Mouse (Mus musculus) left cerebral cortex, adult 11 months (tissue): ENCODE measurements around the gene Sfxn4.
A peak's percentile ranks its signal among the peaks of the same experiment; 100 is the strongest.
"Not testable (repeated sequence)": the region's sequence is repeated elsewhere in the genome, so short reads cannot be mapped to it uniquely, and the experiment has no call there.

Experiments used
- DNase-seq: peaks from one replicate; pipeline ENCODE4 v3.0.0; 2022; ENCODE audit warnings: low spot score

Gene Sfxn4

GRCm38 (mm10) chr19:60860868-60861700 lies at the start of gene Sfxn4:
Gene Sfxn4, minus strand, starts transcription at chr19:60861479.
- peak; percentile 89 for DNase-seq

DNA sequence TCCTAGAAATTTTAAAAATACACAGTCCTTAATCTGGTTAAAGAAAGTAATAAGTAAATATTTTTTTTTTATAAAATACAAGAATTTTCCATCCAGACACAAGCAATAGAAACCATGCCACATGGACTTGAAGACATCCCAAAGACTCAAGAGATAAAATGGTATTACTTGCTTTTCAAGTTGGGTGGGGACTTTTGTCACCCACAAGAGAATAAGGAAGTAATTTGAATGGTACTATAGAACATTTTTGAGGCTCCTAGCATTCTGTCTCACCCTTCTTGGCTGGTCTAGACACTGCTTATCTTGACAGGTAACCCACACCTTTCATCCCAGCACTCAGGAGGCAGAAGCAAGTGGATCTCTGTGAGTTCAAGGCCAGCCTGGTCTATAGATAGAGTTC lies 49.0 kb upstream of the Sfxn4 start:
- DNase-seq, result no peak

DNA sequence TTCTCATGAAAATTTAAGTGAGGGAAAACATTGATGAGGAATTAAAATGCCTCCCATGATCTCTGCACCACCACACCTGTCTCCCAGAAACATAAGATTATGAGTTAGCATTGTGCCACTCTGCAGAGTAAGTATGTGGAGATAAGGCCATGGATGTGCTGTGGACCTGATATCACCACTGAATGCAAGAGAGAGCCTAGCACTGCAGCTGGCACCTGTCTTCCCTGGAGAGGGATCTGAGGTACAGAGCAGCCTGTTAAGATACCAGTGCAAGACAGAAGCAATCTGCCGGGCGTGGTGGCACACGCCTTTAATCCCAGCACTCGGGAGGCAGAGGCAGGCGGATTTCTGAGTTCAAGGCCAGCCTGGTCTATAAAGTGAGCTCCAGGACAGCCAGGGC lies 44.2 kb upstream of the Sfxn4 start:
- DNase-seq, result no peak

- DNase-seq, result no peak
Measured at GRCm38 (mm10) chr19:60903971-60904370, 42.7 kb upstream of the Sfxn4 start.

GRCm38 (mm10) chr19:60903139-60903538 lies 41.9 kb upstream of the Sfxn4 start:
- no peak for DNase-seq

DNA sequence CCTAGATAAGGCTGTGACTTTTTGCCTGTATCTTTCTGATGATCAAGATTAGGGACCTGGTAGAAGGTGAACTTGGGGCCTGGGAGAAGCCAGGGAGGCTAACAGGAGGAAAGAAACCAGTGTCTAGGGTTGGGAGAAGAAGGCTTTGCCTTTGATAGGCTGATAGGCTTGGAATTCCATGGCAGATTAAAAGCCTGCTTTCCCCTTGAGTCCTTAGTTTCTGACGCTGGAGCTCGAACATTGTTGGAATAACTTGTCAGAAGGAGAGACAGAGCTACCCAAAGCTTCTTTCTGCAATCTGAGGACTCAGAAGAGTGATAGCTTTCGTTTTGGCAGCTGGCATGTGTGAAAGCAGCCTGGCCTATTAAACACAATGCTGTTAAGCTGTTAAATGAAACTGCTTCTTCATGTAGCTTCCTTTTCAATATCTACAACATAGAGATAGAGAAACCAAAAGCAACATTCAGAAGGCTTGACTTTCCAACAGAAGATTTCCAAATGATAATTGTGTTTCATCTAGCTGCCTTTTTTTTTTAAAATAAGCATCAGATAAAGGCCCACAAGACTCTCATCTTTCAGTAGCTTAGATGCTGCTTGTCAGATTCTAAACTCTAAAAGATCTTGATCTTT lies 34.1 kb upstream of the Sfxn4 start:
- no peak for DNase-seq

- no peak for DNase-seq
Measured at GRCm38 (mm10) chr19:60891934-60892547, 30.8 kb upstream of the Sfxn4 start.

DNA sequence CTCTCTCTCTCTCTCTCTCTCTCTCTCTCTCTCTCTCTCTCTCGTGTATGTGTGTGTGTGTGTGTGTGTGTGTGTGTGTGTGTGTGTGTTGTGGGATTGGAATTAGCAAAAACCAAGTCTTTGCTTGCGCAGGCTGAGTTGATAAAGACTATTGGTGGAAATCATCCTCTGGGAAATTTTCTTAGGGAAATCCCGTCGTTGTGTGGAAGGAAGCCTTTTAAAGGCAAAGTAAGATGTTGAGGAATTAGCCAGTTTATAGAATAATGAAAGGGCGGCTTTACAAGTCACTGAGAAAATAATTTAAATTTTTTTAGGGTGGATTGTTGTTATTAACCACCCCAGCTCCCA lies 29.8 kb upstream of the Sfxn4 start:
- DNase-seq, result no peak

DNA sequence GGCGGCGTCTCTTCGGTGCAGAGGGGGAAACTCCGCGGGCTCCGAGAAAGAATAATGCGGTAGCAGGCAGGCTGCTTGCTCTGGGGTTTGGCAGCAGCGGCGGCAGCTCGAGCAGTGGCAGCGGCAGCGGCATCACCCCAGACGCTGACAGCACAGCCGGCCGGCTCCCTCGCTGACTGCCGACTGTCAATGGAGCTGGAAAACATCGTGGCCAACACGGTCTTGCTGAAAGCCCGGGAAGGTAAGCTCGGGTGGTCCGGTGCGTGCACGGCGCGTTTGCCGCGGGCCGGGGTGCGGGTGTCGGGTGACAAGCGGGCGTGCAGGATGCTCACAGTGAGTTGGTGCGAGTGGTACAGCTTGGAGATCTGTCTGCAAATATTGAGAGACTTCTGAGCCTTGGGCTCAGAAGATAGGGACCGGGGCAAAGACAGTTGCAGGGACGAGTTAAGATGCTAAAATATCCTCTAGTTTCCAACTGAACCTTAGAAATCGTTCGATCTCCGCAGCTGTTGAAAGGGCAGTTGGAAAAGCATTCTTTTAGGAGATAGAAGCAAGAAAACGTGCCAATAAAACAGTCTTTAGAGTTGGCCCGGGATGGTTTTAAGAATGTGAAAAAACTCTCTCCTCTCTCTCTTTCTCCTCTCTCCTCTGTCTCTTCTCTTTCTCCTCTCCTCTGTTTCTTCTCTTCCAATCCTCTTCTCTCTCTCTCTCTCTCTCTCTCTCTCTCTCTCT lies 29.3 kb upstream of the Sfxn4 start:
- DNase-seq, result peak; percentile 39

- DNase-seq, result peak; percentile 91
Measured at GRCm38 (mm10) chr19:60889714-60890315, 28.5 kb upstream of the Sfxn4 start, which contains the start of gene Grk5. Gene Grk5, plus strand, starts transcription at chr19:60889749.

GRCm38 (mm10) chr19:60889101-60889713 lies 27.9 kb upstream of the Sfxn4 start:
- peak; percentile 27 for DNase-seq

DNA sequence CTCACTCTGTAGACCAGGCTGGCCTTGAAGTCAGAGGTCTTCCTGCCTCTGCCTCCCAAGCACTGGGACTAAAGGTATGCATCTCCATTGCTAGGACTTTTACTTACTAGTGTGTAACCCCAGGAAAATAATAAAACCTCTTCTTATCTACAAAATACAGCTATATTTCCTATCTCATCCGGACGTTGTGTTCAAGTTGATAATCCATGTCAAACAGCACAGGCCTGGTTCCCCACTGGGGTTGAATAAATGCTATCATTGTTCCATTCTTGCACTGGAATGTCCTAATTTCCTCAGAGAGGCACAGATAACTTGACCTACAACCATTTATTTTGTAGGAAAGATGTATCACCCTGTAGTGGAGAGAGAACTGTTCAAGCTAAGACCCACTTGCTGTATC lies 26.4 kb upstream of the Sfxn4 start:
- DNase-seq, result no peak

GRCm38 (mm10) chr19:60883129-60883528 lies 21.9 kb upstream of the Sfxn4 start:
- DNase-seq, result peak; percentile 47

DNA sequence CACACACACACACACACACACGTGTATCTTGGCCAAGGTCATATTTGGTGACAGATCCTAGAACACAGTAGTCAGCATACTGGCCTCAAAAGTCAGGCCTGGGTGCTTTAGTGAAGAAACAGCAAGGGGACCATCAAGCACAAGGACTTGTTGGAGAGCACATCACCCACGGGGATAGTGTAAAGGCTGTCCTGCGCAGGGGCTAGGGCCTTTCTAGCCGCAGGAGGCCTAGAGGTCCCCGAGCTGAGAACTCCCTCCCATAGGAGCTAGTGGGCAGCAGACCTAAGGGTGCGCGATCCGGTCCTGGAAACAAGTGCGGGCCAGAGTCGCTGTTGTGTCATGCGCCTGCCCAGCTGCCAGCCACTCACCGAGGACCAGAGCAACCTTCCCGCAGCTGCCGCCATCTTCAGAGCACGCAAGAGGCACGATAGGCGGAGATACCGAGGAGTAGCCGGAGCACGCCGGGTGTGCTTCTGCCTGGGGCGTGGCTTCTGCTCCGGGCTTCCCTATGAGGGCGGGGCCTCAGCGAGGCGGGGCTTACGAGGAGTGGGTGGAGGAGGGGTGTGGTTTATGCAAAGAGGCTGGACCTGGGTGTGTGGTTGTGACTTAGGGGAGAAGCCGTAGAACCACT lies 12.9 kb upstream of the Sfxn4 start, which contains the start of gene Prdx3:
Gene Prdx3 (minus strand): TSS at position 493 of the 631 bp plus-strand sequence.
- peak; percentile 91 for DNase-seq

DNA sequence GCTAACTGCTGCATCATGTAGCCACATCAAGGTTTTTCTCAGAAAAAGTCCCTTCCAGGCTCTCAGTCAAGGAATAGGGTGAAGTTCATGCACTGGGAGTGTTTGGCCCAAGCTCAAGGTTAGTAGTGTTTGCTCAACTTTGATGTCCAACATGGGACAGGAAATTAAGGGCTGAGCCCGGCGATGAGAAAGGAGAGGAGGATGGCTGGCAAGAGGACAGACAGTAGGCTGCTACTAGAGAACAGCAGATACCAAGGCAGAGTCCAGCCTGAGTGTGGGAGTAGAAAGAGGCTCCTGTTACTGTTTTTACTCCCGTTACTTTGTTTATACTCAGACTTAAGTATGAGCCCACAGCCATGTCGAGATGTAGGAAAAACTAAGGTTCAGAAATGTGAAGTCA lies 12.2 kb upstream of the Sfxn4 start:
- DNase-seq, result no peak

GRCm38 (mm10) chr19:60872272-60872671 lies 11.0 kb upstream of the Sfxn4 start:
- no peak for DNase-seq

- no peak for DNase-seq
Measured at GRCm38 (mm10) chr19:60871366-60871765, 10.1 kb upstream of the Sfxn4 start.

- DNase-seq, result no peak
Measured at GRCm38 (mm10) chr19:60870489-60870888, 9.2 kb upstream of the Sfxn4 start.

- DNase-seq, result not testable (repeated sequence)
Measured at GRCm38 (mm10) chr19:60866169-60866568, 4.9 kb upstream of the Sfxn4 start.

DNA sequence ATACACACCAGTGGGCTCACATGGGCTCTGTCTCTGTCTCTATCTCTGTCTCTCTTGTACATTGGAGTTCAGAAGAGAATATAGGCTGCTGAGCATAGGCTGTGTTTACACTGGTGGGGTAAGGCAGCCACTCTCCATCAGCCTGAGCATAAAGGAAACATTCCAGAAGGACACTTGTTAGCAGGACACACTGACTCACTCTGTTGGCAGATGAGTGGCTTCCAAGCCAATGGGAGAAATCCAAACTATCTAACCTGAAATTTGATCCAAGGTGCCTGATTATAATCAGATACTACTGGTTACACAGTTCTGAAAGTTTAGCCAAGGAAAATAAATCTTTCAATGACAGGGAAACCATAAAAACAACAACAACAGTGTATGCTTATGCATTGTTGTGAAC lies 15.5 kb downstream of the Sfxn4 start:
- no peak for DNase-seq

GRCm38 (mm10) chr19:60843324-60843723 lies 18.0 kb downstream of the Sfxn4 start:
- no peak for DNase-seq
